Mouse (Mus musculus): ENCODE data around the gene Smlr1. TPM values are rescaled to one million over a fixed set of nuclear protein-coding genes. Genes with fewer than 3 reads are reported as not detected.

The Smlr1 gene
- polyA plus RNA-seq, 1 experiment = 29.6 TPM

- WGBS = 85% methylated on average over 4 of the region's 4 CpGs
- Histone ChIP-seq H3K27me3 (replicated peaks; ENCODE audit: control insufficient read depth, insufficient read depth, low read length) (no peaks in the 10 kb centered on the region), H3K27ac (ENCODE audit: insufficient read depth, low read depth, low read length) (no peak overlapping the region), H3K4me1 (ENCODE audit: control insufficient read depth, insufficient read depth, low read length) (peaks cover 7% of the 10 kb centered on the region; the same call in 1 of the 2 replicates), H3K36me3 (ENCODE audit: control insufficient read depth, insufficient read depth, low read length) (no peaks in the 10 kb centered on the region), H3K4me3 (ENCODE audit: insufficient read depth, low read depth, low read length) (no peak overlapping the region)
- no peak for DNase-seq
- TF ChIP-seq POLR2A (IDR thresholded peaks at IDR 0.05; ENCODE audit: low read depth, low read length) (no peak), CTCF (conservative IDR thresholded peaks at IDR 0.05; ENCODE audit: insufficient read depth, insufficient read length, low read depth, low read length) (peak; percentile 36)
Observed at GRCm38 (mm10) chr10:25539146-25539770, 3.2 kb upstream of the Smlr1 start.

DNA sequence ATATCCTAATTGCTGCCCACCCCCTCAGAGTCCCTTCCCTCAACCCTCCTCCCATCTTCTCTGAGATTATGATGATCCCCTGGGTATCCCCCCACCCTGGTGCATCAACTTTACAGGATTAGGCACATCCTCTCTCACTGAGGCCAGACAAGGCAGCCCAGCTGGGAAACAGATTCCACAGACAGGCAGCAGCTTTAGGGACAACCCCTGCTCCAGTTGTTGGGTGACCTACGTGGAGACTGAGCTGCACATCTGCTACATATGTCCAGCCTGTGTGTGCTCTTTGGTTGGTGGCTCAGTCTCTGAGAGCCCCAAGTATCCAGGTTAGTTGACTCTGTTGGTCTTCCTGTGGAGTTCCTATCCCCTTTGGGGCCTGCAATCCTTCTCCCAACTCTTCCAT is 2.7 kb upstream of the Smlr1 start:
- Histone ChIP-seq H3K36me3 (ENCODE audit: control insufficient read depth, insufficient read depth, low read length) (no peaks in the 10 kb centered on the region), H3K4me1 (ENCODE audit: control insufficient read depth, insufficient read depth, low read length) (peaks cover 8% of the 10 kb centered on the region; the same call in 1 of the 2 replicates), H3K27ac (ENCODE audit: insufficient read depth, low read depth, low read length) (no peak overlapping the region), H3K4me3 (ENCODE audit: insufficient read depth, low read depth, low read length) (no peak overlapping the region), H3K27me3 (replicated peaks; ENCODE audit: control insufficient read depth, insufficient read depth, low read length) (no peaks in the 10 kb centered on the region)
- WGBS = 97% methylated on average over 1 of the region's 1 CpGs
- no peak for DNase-seq
- TF ChIP-seq CTCF (conservative IDR thresholded peaks at IDR 0.05; ENCODE audit: insufficient read depth, insufficient read length, low read depth, low read length) (no peak), POLR2A (IDR thresholded peaks at IDR 0.05; ENCODE audit: low read depth, low read length) (no peak)

DNA sequence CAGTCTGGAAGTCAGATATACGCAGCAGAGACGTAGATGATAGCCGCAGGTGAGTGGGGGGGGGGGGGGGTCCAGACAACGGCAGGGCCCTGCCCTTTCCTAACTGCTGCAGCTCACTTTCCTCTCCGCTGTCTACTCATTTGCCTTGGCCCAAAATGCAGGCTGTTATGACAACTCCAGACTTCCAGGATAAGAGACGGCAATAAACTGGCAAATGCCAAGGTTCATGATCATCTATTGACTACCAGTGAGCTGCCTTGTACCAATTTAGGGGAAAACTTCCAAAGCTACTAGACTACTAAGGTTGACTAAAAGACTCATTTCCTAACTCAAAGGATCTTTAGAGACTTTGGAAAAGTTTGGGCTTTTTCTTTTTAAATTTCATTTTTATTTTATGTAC is 554 bp upstream of the Smlr1 start:
- Histone ChIP-seq H3K4me1 (ENCODE audit: control insufficient read depth, insufficient read depth, low read length) (peaks cover 8% of the 10 kb centered on the region; the same call in 1 of the 2 replicates), H3K27ac (ENCODE audit: insufficient read depth, low read depth, low read length) (0 out of 2 replicates have a peak overlapping the region, but pooled peaks have one; percentile 60), H3K4me3 (ENCODE audit: insufficient read depth, low read depth, low read length) (no peak overlapping the region), H3K27me3 (replicated peaks; ENCODE audit: control insufficient read depth, insufficient read depth, low read length) (no peaks in the 10 kb centered on the region), H3K36me3 (ENCODE audit: control insufficient read depth, insufficient read depth, low read length) (no peaks in the 10 kb centered on the region)
- 88% methylated on average over 6 of the region's 6 CpGs for WGBS
- TF ChIP-seq POLR2A (IDR thresholded peaks at IDR 0.05; ENCODE audit: low read depth, low read length) (no peak), CTCF (conservative IDR thresholded peaks at IDR 0.05; ENCODE audit: insufficient read depth, insufficient read length, low read depth, low read length) (no peak)
- no peak for DNase-seq

GRCm38 (mm10) chr10:25534467-25534866 is 1.6 kb downstream of the Smlr1 start:
- TF ChIP-seq CTCF (conservative IDR thresholded peaks at IDR 0.05; ENCODE audit: insufficient read depth, insufficient read length, low read depth, low read length) (no peak), POLR2A (IDR thresholded peaks at IDR 0.05; ENCODE audit: low read depth, low read length) (no peak)

GRCm38 (mm10) chr10:25533513-25534246 is 2.4 kb downstream of the Smlr1 start:
- Histone ChIP-seq H3K27ac (ENCODE audit: insufficient read depth, low read depth, low read length) (no peak overlapping the region), H3K4me1 (ENCODE audit: control insufficient read depth, insufficient read depth, low read length) (peaks cover 8% of the 10 kb centered on the region; the same call in 1 of the 2 replicates), H3K27me3 (replicated peaks; ENCODE audit: control insufficient read depth, insufficient read depth, low read length) (no peaks in the 10 kb centered on the region), H3K36me3 (ENCODE audit: control insufficient read depth, insufficient read depth, low read length) (no peaks in the 10 kb centered on the region), H3K4me3 (ENCODE audit: insufficient read depth, low read depth, low read length) (no peak overlapping the region)
- no peak for DNase-seq
- TF ChIP-seq POLR2A (IDR thresholded peaks at IDR 0.05; ENCODE audit: low read depth, low read length) = no peak
- no peak for TF ChIP-seq CTCF (conservative IDR thresholded peaks at IDR 0.05; ENCODE audit: insufficient read depth, insufficient read length, low read depth, low read length)
- WGBS = 61% methylated on average over 9 of the region's 9 CpGs

More at GRCm38 (mm10) chr10:25534467-25534866, 1.6 kb downstream of the Smlr1 start:
- Histone ChIP-seq H3K27ac (ENCODE audit: insufficient read depth, low read depth, low read length) (peak overlapping the region; percentile 90; the same call in 1 of the 2 replicates), H3K4me3 (ENCODE audit: insufficient read depth, low read depth, low read length) (no peak overlapping the region), H3K4me1 (ENCODE audit: control insufficient read depth, insufficient read depth, low read length) (peaks cover 8% of the 10 kb centered on the region; the same call in 1 of the 2 replicates), H3K27me3 (replicated peaks; ENCODE audit: control insufficient read depth, insufficient read depth, low read length) (no peaks in the 10 kb centered on the region), H3K36me3 (ENCODE audit: control insufficient read depth, insufficient read depth, low read length) (no peaks in the 10 kb centered on the region)
- peak; percentile 14 for DNase-seq
- 57% methylated on average over 5 of the region's 5 CpGs for WGBS

DNA sequence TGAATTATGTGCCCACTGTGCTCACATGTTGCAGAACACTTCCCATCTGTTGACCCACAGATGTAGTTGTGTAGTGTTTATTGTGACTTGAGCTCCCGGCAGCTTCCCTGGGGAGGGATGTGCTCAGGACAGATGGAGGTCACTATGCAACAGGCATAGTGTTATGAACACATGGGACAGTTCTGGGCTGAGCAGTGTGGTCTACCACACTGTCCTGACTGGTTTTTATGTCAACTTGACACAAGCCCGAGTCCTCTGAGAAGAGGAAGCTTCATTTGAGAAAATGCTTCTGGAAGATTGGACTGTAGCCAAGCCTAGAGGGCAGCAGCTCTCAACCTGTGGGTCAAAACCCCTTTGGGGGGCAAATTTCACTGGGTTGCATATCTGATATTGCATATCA is 3.0 kb downstream of the Smlr1 start:
- Histone ChIP-seq H3K4me3 (ENCODE audit: insufficient read depth, low read depth, low read length) (no peak overlapping the region), H3K27me3 (replicated peaks; ENCODE audit: control insufficient read depth, insufficient read depth, low read length) (no peaks in the 10 kb centered on the region), H3K36me3 (ENCODE audit: control insufficient read depth, insufficient read depth, low read length) (no peaks in the 10 kb centered on the region), H3K27ac (ENCODE audit: insufficient read depth, low read depth, low read length) (no peak overlapping the region), H3K4me1 (ENCODE audit: control insufficient read depth, insufficient read depth, low read length) (peaks cover 8% of the 10 kb centered on the region; the same call in 1 of the 2 replicates)
- DNase-seq = peak; percentile 40
- WGBS = 55% methylated on average over 2 of the region's 2 CpGs
- TF ChIP-seq CTCF (conservative IDR thresholded peaks at IDR 0.05; ENCODE audit: insufficient read depth, insufficient read length, low read depth, low read length) = no peak
- TF ChIP-seq POLR2A (IDR thresholded peaks at IDR 0.05; ENCODE audit: low read depth, low read length) = no peak

DNA sequence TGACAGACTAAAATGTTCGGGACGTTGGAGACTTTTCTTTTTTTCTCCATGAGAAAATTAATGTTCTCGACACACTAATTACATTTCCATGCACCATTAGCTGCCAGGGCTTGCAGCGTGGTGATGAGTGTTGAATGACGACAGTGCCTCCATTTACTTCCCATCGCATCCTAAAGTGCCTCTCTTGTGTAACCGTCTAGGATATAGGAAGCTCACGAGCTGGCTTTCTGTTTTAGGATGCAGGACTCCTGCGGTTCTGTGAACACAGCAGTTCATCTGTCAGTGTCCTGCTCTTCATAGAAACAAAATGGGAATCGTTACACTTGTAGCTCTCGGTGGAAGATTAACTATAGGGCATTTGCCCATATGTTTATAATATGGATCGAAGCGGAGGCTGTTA is 4.7 kb downstream of the Smlr1 start:
- no peak overlapping the region for H3K4me3 ChIP-seq (ENCODE audit: insufficient read depth, low read depth, low read length)
- peaks cover 6% of the 10 kb centered on the region; the same call in 1 of the 2 replicates for H3K4me1 ChIP-seq (ENCODE audit: control insufficient read depth, insufficient read depth, low read length)
- whole genome bisulfite sequencing = 65% methylated on average over 13 of the region's 13 CpGs
- no peak for DNase-seq
- no peak for TF ChIP-seq CTCF (conservative IDR thresholded peaks at IDR 0.05; ENCODE audit: insufficient read depth, insufficient read length, low read depth, low read length)
- no peak for TF ChIP-seq POLR2A (IDR thresholded peaks at IDR 0.05; ENCODE audit: low read depth, low read length)
- H3K27ac ChIP-seq (ENCODE audit: insufficient read depth, low read depth, low read length) = no peak overlapping the region
- no peaks in the 10 kb centered on the region for H3K27me3 ChIP-seq (replicated peaks; ENCODE audit: control insufficient read depth, insufficient read depth, low read length)
- H3K36me3 ChIP-seq (ENCODE audit: control insufficient read depth, insufficient read depth, low read length) = no peaks in the 10 kb centered on the region
